ENCODE assay signal across 9 mouse cellular contexts in the genomic region with DNA sequence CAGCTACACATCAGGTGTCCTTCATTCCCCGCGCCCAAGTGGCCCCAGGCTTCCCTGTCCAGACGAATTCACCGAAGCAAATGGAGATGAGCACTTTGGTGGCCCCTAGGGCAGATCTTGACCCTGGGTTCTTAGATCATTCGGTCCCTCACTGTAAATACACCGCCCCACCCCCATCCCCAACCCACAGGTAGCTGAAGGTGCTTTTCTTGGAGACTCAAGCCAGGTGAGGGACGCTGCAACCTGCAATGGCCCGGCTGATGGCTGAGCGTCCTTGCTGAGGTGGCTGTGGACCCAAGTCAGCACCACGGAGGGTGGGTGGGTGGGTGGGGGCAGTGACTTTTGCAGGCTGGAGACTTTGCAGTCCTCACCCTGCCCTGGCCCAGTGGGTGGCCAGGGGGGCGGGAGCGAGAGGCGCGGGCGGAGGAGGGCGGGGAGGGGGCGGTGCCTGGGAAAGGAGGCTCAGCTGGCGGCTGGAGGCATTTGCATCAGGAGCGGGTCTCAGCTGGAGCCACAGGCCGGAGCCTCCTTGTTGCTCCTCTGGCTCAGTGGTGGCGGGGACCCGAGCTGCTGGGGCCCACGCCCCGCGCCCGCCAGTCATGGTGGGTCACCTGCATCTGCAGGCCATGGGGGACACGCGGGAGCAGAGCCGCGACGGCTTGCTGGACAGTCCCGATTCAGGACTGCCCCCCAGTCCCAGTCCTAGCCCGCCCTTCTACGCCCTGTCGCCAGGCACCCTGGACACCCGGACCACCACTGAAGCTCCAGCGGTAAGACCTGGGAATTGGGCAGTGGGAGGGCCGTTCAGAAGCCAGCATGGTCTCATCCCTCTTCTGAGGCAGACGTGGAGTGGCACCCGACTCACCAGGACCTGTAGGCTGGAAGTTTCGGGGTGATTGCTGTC. TPM values are rescaled to one million over a fixed set of nuclear protein-coding genes. Genes with fewer than 3 reads are reported as not detected.
DNase-seq lines count a peak whose midpoint lies in the region; ATAC-seq and TF ChIP-seq lines count a peak whose summit lies in the region.
"Had no signal": no experiment of that assay in that cellular context is flagged by ENCODE, and none has a peak within 500 bp of the region (broad histone marks: within the 10 kb centered on the region; RNA-seq: fewer than 3 reads in every experiment).

A gene (plus strand): TSS at position 253 of the 904 bp plus-strand sequence.

- TF ChIP-seq POLR2A in cerebellum, adult 2 months (IDR thresholded peaks at IDR 0.05; ENCODE audit: borderline replicate concordance, insufficient read depth, low read length): no peak

- peaks cover 37% of the 10 kb centered on the region for H3K27me3 ChIP-seq in heart, embryonic 13.5 days (replicated peaks)
- peaks cover 44% of the 10 kb centered on the region for H3K27me3 ChIP-seq in limb, embryonic 10.5 days (ENCODE audit: low read depth, poor library complexity, severe bottlenecking)
- peaks cover 28% of the 10 kb centered on the region for H3K27me3 ChIP-seq in midbrain, embryonic 13.5 days
- H3K27me3 ChIP-seq in cerebellum, adult 2 months (ENCODE audit: control insufficient read depth, insufficient read depth, low read length): peaks cover 1% of the 10 kb centered on the region; the same call in 1 of the 2 replicates

- H3K4me2 ChIP-seq in heart, embryonic 13.5 days: peak within 1 kb of the TSS; percentile 77
- peak within 1 kb of the TSS; percentile 67 for H3K4me2 ChIP-seq in midbrain, embryonic 13.5 days (replicated peaks)

- peak; percentile 55 for DNase-seq in ES-CJ7 (ENCODE audit: low read depth, low spot score)
- DNase-seq in ZHBTc4 (ENCODE audit: low read depth, low spot score): peak; percentile 90
- DNase-seq in limb, embryonic 10.5 days (ENCODE audit: low spot score): peak; percentile 78
- no peak for DNase-seq in cerebellum, adult 2 months
- no peak for DNase-seq in cerebellum, adult 8-10 months
- DNase-seq in layer of hippocampus, postnatal 36 days: no peak

- WGBS in heart, embryonic 13.5 days: 3% methylated on average over 39 of the region's 41 CpGs
- 3% methylated on average over 41 of the region's 41 CpGs for WGBS in limb, embryonic 10.5 days
- WGBS in midbrain, embryonic 13.5 days: 1% methylated on average over 38 of the region's 41 CpGs
- WGBS in cerebellum, adult 2 months: 4% methylated on average over 38 of the region's 41 CpGs

- TF ChIP-seq CTCF in cerebellum, adult 2 months (IDR thresholded peaks at IDR 0.05; ENCODE audit: borderline replicate concordance, insufficient read depth, low read depth, low read length): no peak

- peak within 1 kb of the TSS; percentile 78 for H3K9ac ChIP-seq in heart, embryonic 13.5 days
- peak within 1 kb of the TSS; percentile 64 for H3K9ac ChIP-seq in midbrain, embryonic 13.5 days (replicated peaks)

- peak within 1 kb of the TSS; percentile 51 for H3K4me3 ChIP-seq in heart, embryonic 13.5 days
- H3K4me3 ChIP-seq in limb, embryonic 10.5 days: peak within 1 kb of the TSS; percentile 52
- peak within 1 kb of the TSS; percentile 37 for H3K4me3 ChIP-seq in midbrain, embryonic 13.5 days (replicated peaks)
- no peak within 1 kb of the TSS for H3K4me3 ChIP-seq in cerebellum, adult 2 months (replicated peaks; ENCODE audit: insufficient read depth, low read depth, low read length)
- H3K4me3 ChIP-seq: myocyte had no signal

- ATAC-seq in heart, embryonic 13.5 days (ENCODE audit: extremely low read depth, insufficient number of reproducible peaks, low FRiP score, low TSS enrichment): 0 out of 2 replicates have a peak, but pooled peaks have one; percentile 35
- peak; percentile 63 for ATAC-seq in midbrain, embryonic 13.5 days

- H3K9me3 ChIP-seq in heart, embryonic 13.5 days: no peaks in the 10 kb centered on the region
- H3K9me3 ChIP-seq in limb, embryonic 10.5 days (replicated peaks): no peaks in the 10 kb centered on the region
- no peaks in the 10 kb centered on the region for H3K9me3 ChIP-seq in midbrain, embryonic 13.5 days

- H3K27ac ChIP-seq in heart, embryonic 13.5 days (replicated peaks): no peak within 1 kb of the TSS
- H3K27ac ChIP-seq in limb, embryonic 10.5 days: peak within 1 kb of the TSS; percentile 27; the same call in 1 of the 2 replicates
- H3K27ac ChIP-seq in midbrain, embryonic 13.5 days: no peak within 1 kb of the TSS
- H3K27ac ChIP-seq in cerebellum, adult 2 months (ENCODE audit: insufficient read depth, low read length): no peak within 1 kb of the TSS

- H3K36me3 ChIP-seq in heart, embryonic 13.5 days: no peaks in the 10 kb centered on the region
- H3K36me3 ChIP-seq in limb, embryonic 10.5 days: no peaks in the 10 kb centered on the region
- no peaks in the 10 kb centered on the region for H3K36me3 ChIP-seq in midbrain, embryonic 13.5 days

- H3K4me1 ChIP-seq in heart, embryonic 13.5 days: peaks cover 47% of the 10 kb centered on the region
- H3K4me1 ChIP-seq in limb, embryonic 10.5 days: peaks cover 61% of the 10 kb centered on the region
- H3K4me1 ChIP-seq in midbrain, embryonic 13.5 days (replicated peaks): peaks cover 35% of the 10 kb centered on the region
- H3K4me1 ChIP-seq in cerebellum, adult 2 months (ENCODE audit: control insufficient read depth, insufficient read depth, low read length): no peaks in the 10 kb centered on the region

RNA-seq across cellular contexts. Expression of the gene that starts here (rescaled TPM):
- 1.1 and 1.6 TPM in 2 replicates for polyA plus RNA-seq in heart, embryonic 13.5 days (2015; fragmentation: Nextera tagmentation; extraction: Ambion mirVana)
- polyA plus RNA-seq in limb, embryonic 10.5 days (2016; fragmentation: Nextera tagmentation; extraction: Ambion mirVana): 1.1 and 4.5 TPM in 2 replicates
- polyA plus RNA-seq in midbrain, embryonic 13.5 days (2015; fragmentation: Nextera tagmentation; extraction: Ambion mirVana): 4.9 and 5.1 TPM in 2 replicates
- polyA plus RNA-seq in cerebellum, adult 2 months (2012; rRNA removed): 0.61 and 1.4 TPM in 2 replicates
- under 1 TPM; 0.27 to 0.38 TPM for total RNA-seq in layer of hippocampus, postnatal 36 days (2021)

Comparison
In these comparisons a context has a peak if more than half of its experiments do, and no peak if none do; other contexts are left out.
1. DNase-seq: peak in ES-CJ7 (single experiment), ZHBTc4 (single experiment) and limb, embryonic 10.5 days (single experiment); none in cerebellum, adult 2 months (0 of 2), cerebellum, adult 8-10 months (single experiment) and layer of hippocampus, postnatal 36 days (0 of 2).